Mouse (Mus musculus): Measurements from ENCODE around the gene Krt27.

Gene Krt27

GRCm38 (mm10) chr11:99322851-99323250, 28.1 kb downstream of the Krt27 start, which contains the start of gene Krt25:
Gene Krt25, minus strand, starts transcription at chr11:99322951.
- no peak for DNase-seq

- DNase-seq: no peak
Observed at GRCm38 (mm10) chr11:99321094-99321493, 29.8 kb downstream of the Krt27 start.

- DNase-seq: no peak
Observed at GRCm38 (mm10) chr11:99319127-99319526, 31.8 kb downstream of the Krt27 start.

GRCm38 (mm10) chr11:99316543-99316942, 34.4 kb downstream of the Krt27 start:
- no peak for DNase-seq

- DNase-seq: no peak
Observed at GRCm38 (mm10) chr11:99314594-99314993, 36.3 kb downstream of the Krt27 start.

GRCm38 (mm10) chr11:99310882-99311281, 40.0 kb downstream of the Krt27 start:
- DNase-seq: no peak

GRCm38 (mm10) chr11:99307579-99307978, 43.3 kb downstream of the Krt27 start:
- DNase-seq: peak; percentile 26 to 71

All from kidney, adult 8-10 months (tissue).